Mouse (Mus musculus) embryonic facial prominence, embryonic 14.5 days (tissue): ENCODE data around the gene Tnni3. TPM values are rescaled to one million over a fixed set of nuclear protein-coding genes. Genes with fewer than 3 reads are reported as not detected.

Source experiments
- ATAC-seq: fragments of 200-750 bp; cut with Nextera tagmentation; 2 replicates; pipeline ENCODE4 v1.8.0; 2017; ENCODE audit warnings: low read depth, moderate number of reproducible peaks, moderate TSS enrichment
- DNase-seq: peaks from one replicate; pipeline ENCODE4 v3.0.0-alpha.2; 2015; ENCODE audit warnings: low spot score
- H3K27ac ChIP-seq: fragments of 300-500 bp; sonication (generic); replicated peaks from 2 replicates; pipeline ENCODE4 v1.5.1; 2014; ENCODE audit warnings: low read depth, mild to moderate bottlenecking, low read length, moderate library complexity
- H3K27me3 ChIP-seq: fragments of 300-500 bp; sonication (generic); replicated peaks from 2 replicates; pipeline ENCODE4 v1.6.1; 2014; ENCODE audit warnings: low read length; ENCODE audit not compliant: control insufficient read depth, insufficient read depth
- H3K36me3 ChIP-seq: fragments of 300-500 bp; sonication (generic); 2 replicates; pipeline ENCODE4 v1.6.1; 2014; ENCODE audit warnings: low read length, mixed read lengths; ENCODE audit not compliant: control insufficient read depth, insufficient read depth
- H3K4me1 ChIP-seq: fragments of 300-500 bp; sonication (generic); 2 replicates; pipeline ENCODE4 v1.6.1; 2014; ENCODE audit warnings: antibody characterized with exemption, low read length; ENCODE audit not compliant: control insufficient read depth, insufficient read depth
- H3K4me2 ChIP-seq: fragments of 300-500 bp; sonication (generic); 2 replicates; pipeline ENCODE4 v1.6.1; 2014; ENCODE audit warnings: low read depth, mild to moderate bottlenecking, low read length, moderate library complexity, mixed read lengths
- H3K4me3 ChIP-seq: fragments of 300-500 bp; sonication (generic); 2 replicates; pipeline ENCODE4 v1.5.1; 2014; ENCODE audit warnings: low read depth, mild to moderate bottlenecking, low read length
- H3K9ac ChIP-seq: fragments of 300-500 bp; sonication (generic); 2 replicates; pipeline ENCODE4 v1.6.1; 2014; ENCODE audit warnings: low read depth, mild to moderate bottlenecking, low read length, moderate library complexity, mixed read lengths
- H3K9me3 ChIP-seq: fragments of 300-500 bp; sonication (generic); 2 replicates; pipeline ENCODE4 v1.6.1; 2016; ENCODE audit warnings: low read length; ENCODE audit not compliant: control insufficient read depth
- WGBS: fragments of 180-500 bp; shearing (Covaris S2); extraction: QIAGEN DNeasy Blood & Tissue Kit; methylation state at CpG from one replicate; pipeline ENCODE4 v1.1.7; 2014; 5-methylcytosine and 5-hydroxymethylcytosine counted together
- polyA plus RNA-seq: library from polyadenylated mRNA; unstranded; fragments of >200 nt; fragmentation: Nextera tagmentation; extraction: Ambion mirVana; gene quantifications from 2 replicates; pipeline ENCODE4 v1.2.1, GENCODE M21; 2014

Tnni3 gene
- polyA plus RNA-seq, 1 experiment from 2014 or later = 2.6 TPM

- Histone ChIP-seq H3K27me3 (no peaks in the 10 kb centered on the region), H3K9me3 (no peaks in the 10 kb centered on the region), H3K4me2 (peak overlapping the region; percentile 72), H3K9ac (peak overlapping the region; percentile 68), H3K36me3 (no peaks in the 10 kb centered on the region), H3K4me1 (peaks cover 5% of the 10 kb centered on the region; the same call in 1 of the 2 replicates), H3K27ac (peak overlapping the region; percentile 75), H3K4me3 (peak overlapping the region; percentile 40)
- 26% methylated on average over 36 of the region's 40 CpGs for WGBS
- DNase-seq (peak; percentile 96), ATAC-seq (peak; percentile 97)
Observed at GRCm38 (mm10) chr7:4526341-4527301, 2.6 kb upstream of the Tnni3 start.

- H3K27ac ChIP-seq = no peak overlapping the region
- no peaks in the 10 kb centered on the region for H3K9me3 ChIP-seq
- no peak for ATAC-seq
- H3K9ac ChIP-seq = no peak overlapping the region
- no peak for DNase-seq
- no peak overlapping the region for H3K4me3 ChIP-seq
- H3K4me1 ChIP-seq = peaks cover 10% of the 10 kb centered on the region; the same call in 1 of the 2 replicates
- H3K4me2 ChIP-seq = no peak overlapping the region
- H3K36me3 ChIP-seq = no peaks in the 10 kb centered on the region
- H3K27me3 ChIP-seq = no peaks in the 10 kb centered on the region
- WGBS = 89% methylated on average over 31 of the region's 33 CpGs
Observed at GRCm38 (mm10) chr7:4523205-4524130, 561 bp downstream of the Tnni3 start.

- DNase-seq = no peak
- Histone ChIP-seq H3K9ac (no peak overlapping the region), H3K4me1 (peaks cover 10% of the 10 kb centered on the region; the same call in 1 of the 2 replicates), H3K4me2 (no peak overlapping the region), H3K9me3 (no peaks in the 10 kb centered on the region), H3K27me3 (no peaks in the 10 kb centered on the region), H3K36me3 (no peaks in the 10 kb centered on the region), H3K4me3 (no peak overlapping the region), H3K27ac (no peak overlapping the region)
- ATAC-seq = no peak
- 75% methylated on average over 5 of the region's 6 CpGs for WGBS
Observed at GRCm38 (mm10) chr7:4522292-4522691, 1.7 kb downstream of the Tnni3 start.

GRCm38 (mm10) chr7:4521231-4522003 lies 2.6 kb downstream of the Tnni3 start:
- Histone ChIP-seq H3K36me3 (no peaks in the 10 kb centered on the region), H3K4me1 (peaks cover 5% of the 10 kb centered on the region; the same call in 1 of the 2 replicates), H3K9ac (peak overlapping the region; percentile 52), H3K27me3 (no peaks in the 10 kb centered on the region), H3K4me2 (peak overlapping the region; percentile 56), H3K27ac (no peak overlapping the region), H3K4me3 (peak overlapping the region; percentile 18), H3K9me3 (no peaks in the 10 kb centered on the region)
- DNase-seq = no peak
- 31% methylated on average over 32 of the region's 32 CpGs for WGBS
- ATAC-seq = no peak

GRCm38 (mm10) chr7:4518487-4518886 lies 5.5 kb downstream of the Tnni3 start:
- Histone ChIP-seq H3K9me3 (no peaks in the 10 kb centered on the region), H3K36me3 (no peaks in the 10 kb centered on the region), H3K9ac (no peak overlapping the region), H3K27me3 (no peaks in the 10 kb centered on the region), H3K27ac (no peak overlapping the region), H3K4me1 (peaks cover 9% of the 10 kb centered on the region; the same call in 1 of the 2 replicates), H3K4me3 (no peak overlapping the region), H3K4me2 (no peak overlapping the region)
- WGBS = 77% methylated on average over 1 of the region's 1 CpGs
- ATAC-seq (no peak), DNase-seq (no peak)

GRCm38 (mm10) chr7:4516332-4517050 lies 7.5 kb downstream of the Tnni3 start, which contains the start of gene Tnnt1:
Tnnt1 (minus strand) TSS chr7:4516382.
- H3K27me3 ChIP-seq = no peaks in the 10 kb centered on the region
- 0 out of 2 replicates have a peak within 1 kb of the TSS, but pooled peaks have one; percentile 37 for H3K9ac ChIP-seq
- H3K4me1 ChIP-seq = peaks cover 9% of the 10 kb centered on the region; the same call in 1 of the 2 replicates
- H3K36me3 ChIP-seq = no peaks in the 10 kb centered on the region
- DNase-seq = peak; percentile 71
- no peaks in the 10 kb centered on the region for H3K9me3 ChIP-seq
- H3K4me2 ChIP-seq = peak within 1 kb of the TSS; percentile 15; the same call in 1 of the 2 replicates
- H3K4me3 ChIP-seq = peak within 1 kb of the TSS; percentile 15
- peak within 1 kb of the TSS; percentile 68; the same call in 1 of the 2 replicates for H3K27ac ChIP-seq
- 25% methylated on average over 4 of the region's 4 CpGs for WGBS
- ATAC-seq = peak; percentile 51

- Histone ChIP-seq H3K4me1 (peaks cover 8% of the 10 kb centered on the region; the same call in 1 of the 2 replicates), H3K27ac (peak overlapping the region; percentile 68; the same call in 1 of the 2 replicates), H3K4me3 (peak overlapping the region; percentile 15; the same call in 1 of the 2 replicates), H3K9me3 (no peaks in the 10 kb centered on the region), H3K9ac (0 out of 2 replicates have a peak overlapping the region, but pooled peaks have one; percentile 37), H3K27me3 (no peaks in the 10 kb centered on the region), H3K36me3 (no peaks in the 10 kb centered on the region), H3K4me2 (peak overlapping the region; percentile 15; the same call in 1 of the 2 replicates)
- ATAC-seq = peak; percentile 19; the same call in 1 of the 2 replicates
- peak; percentile 43 for DNase-seq
- 55% methylated on average over 4 of the region's 6 CpGs for WGBS
Observed at GRCm38 (mm10) chr7:4515853-4516252, 8.2 kb downstream of the Tnni3 start.
